Mouse (Mus musculus) stomach, postnatal 0 days (tissue): ENCODE data around the gene Arpc1a. TPM values are rescaled to one million over a fixed set of nuclear protein-coding genes. Genes with fewer than 3 reads are reported as not detected.
"Not testable (repeated sequence)": the region's sequence is repeated elsewhere in the genome, so short reads cannot be mapped to it uniquely, and the experiment has no call there.

Experiments used
- ATAC-seq: fragments of 200-750 bp; cut with Nextera tagmentation; 2 replicates; pipeline ENCODE4 v1.8.0; 2017; ENCODE audit not compliant: low FRiP score, low TSS enrichment
- DNase-seq: peaks from one replicate; pipeline ENCODE4 v3.0.0-alpha.2; 2016; ENCODE audit warnings: low spot score
- H3K27ac ChIP-seq: fragments of 300-500 bp; sonication (generic); replicated peaks from 2 replicates; pipeline ENCODE4 v1.5.1; 2014; ENCODE audit warnings: mild to moderate bottlenecking, control low read depth
- H3K27me3 ChIP-seq: fragments of 300-500 bp; sonication (generic); 2 replicates; pipeline ENCODE4 v1.6.1; 2014; ENCODE audit warnings: low read length; ENCODE audit not compliant: control insufficient read depth, insufficient read depth
- H3K36me3 ChIP-seq: fragments of 300-500 bp; sonication (generic); 2 replicates; pipeline ENCODE4 v1.6.1; 2014; ENCODE audit warnings: low read length, mixed read lengths; ENCODE audit not compliant: control insufficient read depth, insufficient read depth
- H3K4me1 ChIP-seq: fragments of 300-500 bp; sonication (generic); replicated peaks from 2 replicates; pipeline ENCODE4 v1.6.1; 2014; ENCODE audit warnings: antibody characterized with exemption; ENCODE audit not compliant: control insufficient read depth, insufficient read depth
- H3K4me2 ChIP-seq: fragments of 300-500 bp; sonication (generic); replicated peaks from 2 replicates; pipeline ENCODE4 v1.6.1; 2014; ENCODE audit warnings: low read depth, mild to moderate bottlenecking, control low read depth, moderate library complexity
- H3K4me3 ChIP-seq: fragments of 300-500 bp; sonication (generic); 2 replicates; pipeline ENCODE4 v1.5.1; 2014; ENCODE audit warnings: low read depth, low read length, control low read depth
- H3K9ac ChIP-seq: fragments of 300-500 bp; sonication (generic); 2 replicates; pipeline ENCODE4 v1.6.1; 2014; ENCODE audit warnings: mild to moderate bottlenecking, low read length, control low read depth, mixed read lengths
- H3K9me3 ChIP-seq: fragments of 300-500 bp; sonication (generic); 2 replicates; pipeline ENCODE4 v1.6.1; 2016; ENCODE audit warnings: low read length; ENCODE audit not compliant: control insufficient read depth
- CTCF ChIP-seq: IDR thresholded peaks from 2 replicates; pipeline ENCODE4 v1.5.1; 2016; ENCODE audit warnings: antibody characterized with exemption, low read depth, mild to moderate bottlenecking, moderate library complexity
- EP300 ChIP-seq: optimal IDR thresholded peaks from 2 replicates; pipeline ENCODE3; 2016; ENCODE audit warnings: antibody characterized with exemption
- WGBS: fragments of 180-500 bp; shearing (Covaris S2); extraction: QIAGEN DNeasy Blood & Tissue Kit; methylation state at CpG from one replicate; pipeline ENCODE4 v1.1.7; 2014; 5-methylcytosine and 5-hydroxymethylcytosine counted together
- polyA plus RNA-seq: library from polyadenylated mRNA; unstranded; fragments of >200 nt; fragmentation: Nextera tagmentation; extraction: Ambion mirVana; gene quantifications from 2 replicates; pipeline ENCODE4 v1.2.1, GENCODE M21; 2015

The Arpc1a gene
- polyA plus RNA-seq, 1 experiment from 2014 or later = 145 TPM

GRCm38 (mm10) chr5:145081866-145082613, 1.6 kb upstream of the Arpc1a start:
- H3K4me3 ChIP-seq = no peak overlapping the region
- DNase-seq (no peak), ATAC-seq (no peak)
- no peaks in the 10 kb centered on the region for H3K4me1 ChIP-seq
- H3K27me3 ChIP-seq = no peaks in the 10 kb centered on the region
- H3K9me3 ChIP-seq = no peaks in the 10 kb centered on the region
- H3K36me3 ChIP-seq = no peaks in the 10 kb centered on the region
- no peak overlapping the region for H3K4me2 ChIP-seq
- WGBS = 80% methylated on average over 10 of the region's 10 CpGs
- no peak overlapping the region for H3K27ac ChIP-seq
- no peak overlapping the region for H3K9ac ChIP-seq
- TF ChIP-seq CTCF = no peak
- TF ChIP-seq EP300 = no peak

GRCm38 (mm10) chr5:145083201-145083600, 429 bp upstream of the Arpc1a start:
- peak overlapping the region; percentile 49; the same call in 1 of the 2 replicates for H3K27ac ChIP-seq
- H3K4me2 ChIP-seq = peak overlapping the region; percentile 53
- H3K9ac ChIP-seq = peak overlapping the region; percentile 94; the same call in 1 of the 2 replicates
- H3K36me3 ChIP-seq, H3K4me1 ChIP-seq, H3K9me3 ChIP-seq, H3K27me3 ChIP-seq, DNase-seq: not testable (repeated sequence)
- 39% methylated on average over 6 of the region's 6 CpGs for WGBS
- H3K4me3 ChIP-seq = peak overlapping the region; percentile 92
- ATAC-seq = peak; percentile 17; the same call in 1 of the 2 replicates

GRCm38 (mm10) chr5:145084822-145085221, 1.2 kb downstream of the Arpc1a start:
- H3K4me1 ChIP-seq = no peaks in the 10 kb centered on the region
- DNase-seq (no peak), ATAC-seq (no peak)
- peak overlapping the region; percentile 92 for H3K4me3 ChIP-seq
- H3K27me3 ChIP-seq = no peaks in the 10 kb centered on the region
- 36% methylated on average over 2 of the region's 2 CpGs for WGBS
- H3K4me2 ChIP-seq = peak overlapping the region; percentile 53
- H3K9me3 ChIP-seq = no peaks in the 10 kb centered on the region
- H3K27ac ChIP-seq = no peak overlapping the region; the same call in 1 of the 2 replicates
- H3K9ac ChIP-seq = peak overlapping the region; percentile 94; the same call in 1 of the 2 replicates
- TF ChIP-seq EP300 = no peak
- no peak for TF ChIP-seq CTCF
- no peaks in the 10 kb centered on the region for H3K36me3 ChIP-seq

- Histone ChIP-seq H3K27ac (no peak overlapping the region), H3K4me1 (no peaks in the 10 kb centered on the region), H3K9me3 (no peaks in the 10 kb centered on the region), H3K4me3 (no peak overlapping the region), H3K27me3 (no peaks in the 10 kb centered on the region), H3K4me2 (no peak overlapping the region), H3K9ac (no peak overlapping the region), H3K36me3 (peaks cover 10% of the 10 kb centered on the region; the same call in 1 of the 2 replicates)
- ATAC-seq = no peak
- 95% methylated on average over 2 of the region's 2 CpGs for WGBS
- TF ChIP-seq CTCF = peak; percentile 40; the same call in 1 of the 2 replicates
- TF ChIP-seq EP300 = no peak
- DNase-seq = no peak
Observed at GRCm38 (mm10) chr5:145088186-145088585, 4.6 kb downstream of the Arpc1a start.

- ATAC-seq = no peak
- Histone ChIP-seq H3K9me3 (no peaks in the 10 kb centered on the region), H3K4me3 (no peak overlapping the region), H3K36me3 (peaks cover 18% of the 10 kb centered on the region), H3K4me1 (no peaks in the 10 kb centered on the region), H3K27ac (no peak overlapping the region), H3K9ac (no peak overlapping the region), H3K27me3 (no peaks in the 10 kb centered on the region), H3K4me2 (no peak overlapping the region)
- no peak for DNase-seq
- TF ChIP-seq CTCF (no peak), EP300 (no peak)
- 70% methylated on average over 3 of the region's 3 CpGs for WGBS
Observed at GRCm38 (mm10) chr5:145089878-145090277, 6.2 kb downstream of the Arpc1a start.

GRCm38 (mm10) chr5:145096195-145096594, 12.6 kb downstream of the Arpc1a start:
- H3K4me3 ChIP-seq = no peak overlapping the region
- no peak overlapping the region for H3K9ac ChIP-seq
- 88% methylated on average over 4 of the region's 4 CpGs for WGBS
- DNase-seq = no peak
- H3K27me3 ChIP-seq = no peaks in the 10 kb centered on the region
- TF ChIP-seq CTCF = no peak
- TF ChIP-seq EP300 = no peak
- peak; percentile 57; the same call in 1 of the 2 replicates for ATAC-seq
- peaks cover 37% of the 10 kb centered on the region for H3K36me3 ChIP-seq
- H3K4me1 ChIP-seq = no peaks in the 10 kb centered on the region
- H3K9me3 ChIP-seq = no peaks in the 10 kb centered on the region
- no peak overlapping the region for H3K27ac ChIP-seq
- no peak overlapping the region for H3K4me2 ChIP-seq
